Mouse (Mus musculus) liver, embryonic 16.5 days (tissue): ENCODE measurements around the gene Homer2. TPM values are rescaled to one million over a fixed set of nuclear protein-coding genes. Genes with fewer than 3 reads are reported as not detected.
A peak's percentile ranks its signal among the peaks of the same experiment; 100 is the strongest.

Experiments used
- ATAC-seq: fragments of 200-750 bp; cut with Nextera tagmentation; 2 replicates; pipeline ENCODE4 v1.8.0; 2017; ENCODE audit warnings: low read depth, mild to moderate bottlenecking, moderate number of reproducible peaks, moderate library complexity
- H3K27ac ChIP-seq: fragments of 300-500 bp; sonication (generic); 2 replicates; pipeline ENCODE4 v1.5.1; 2014; ENCODE audit warnings: mild to moderate bottlenecking, low read length
- H3K27me3 ChIP-seq: fragments of 300-500 bp; sonication (generic); 2 replicates; pipeline ENCODE4 v1.6.1; 2014; ENCODE audit warnings: low read depth, low read length, mixed read lengths; ENCODE audit not compliant: control insufficient read depth, insufficient read depth
- H3K36me3 ChIP-seq: fragments of 300-500 bp; sonication (generic); 2 replicates; pipeline ENCODE4 v1.6.1; 2014; ENCODE audit warnings: mild to moderate bottlenecking; ENCODE audit not compliant: control insufficient read depth, insufficient read depth
- H3K4me1 ChIP-seq: fragments of 300-500 bp; sonication (generic); 2 replicates; pipeline ENCODE4 v1.6.1; 2014; ENCODE audit warnings: low read depth, low read length, mixed read lengths; ENCODE audit not compliant: control insufficient read depth
- H3K4me2 ChIP-seq: fragments of 300-500 bp; sonication (generic); 2 replicates; pipeline ENCODE4 v1.6.1; 2014; ENCODE audit warnings: low read depth, low read length, mixed read lengths
- H3K4me3 ChIP-seq: fragments of 300-500 bp; sonication (generic); 2 replicates; pipeline ENCODE4 v1.5.1; 2014; ENCODE audit warnings: low read depth, mild to moderate bottlenecking, low read length
- H3K9ac ChIP-seq: fragments of 300-500 bp; sonication (generic); 2 replicates; pipeline ENCODE4 v1.6.1; 2014; ENCODE audit warnings: low read depth, low read length
- H3K9me3 ChIP-seq: fragments of 300-500 bp; sonication (generic); replicated peaks from 2 replicates; pipeline ENCODE4 v1.6.1; 2016; ENCODE audit warnings: low read length; ENCODE audit not compliant: control insufficient read depth
- WGBS: fragments of 180-500 bp; shearing (Covaris S2); extraction: QIAGEN DNeasy Blood & Tissue Kit; methylation state at CpG from one replicate; pipeline ENCODE4 v1.1.7; 2014; ENCODE audit not compliant: insufficient replicate concordance; 5-methylcytosine and 5-hydroxymethylcytosine counted together
- polyA plus RNA-seq: library from polyadenylated mRNA; unstranded; fragments of >200 nt; fragmentation: Nextera tagmentation; extraction: Ambion mirVana; gene quantifications from 2 replicates; pipeline ENCODE4 v1.2.1, GENCODE M21; 2015

Gene Homer2
- polyA plus RNA-seq, 1 experiment from 2014 or later = 3.3 TPM

GRCm38 (mm10) chr7:81708165-81708564 lies 838 bp upstream of the Homer2 start:
- Histone ChIP-seq H3K27me3 (peaks cover 58% of the 10 kb centered on the region), H3K4me2 (no peak overlapping the region)
- no peak for ATAC-seq

DNA sequence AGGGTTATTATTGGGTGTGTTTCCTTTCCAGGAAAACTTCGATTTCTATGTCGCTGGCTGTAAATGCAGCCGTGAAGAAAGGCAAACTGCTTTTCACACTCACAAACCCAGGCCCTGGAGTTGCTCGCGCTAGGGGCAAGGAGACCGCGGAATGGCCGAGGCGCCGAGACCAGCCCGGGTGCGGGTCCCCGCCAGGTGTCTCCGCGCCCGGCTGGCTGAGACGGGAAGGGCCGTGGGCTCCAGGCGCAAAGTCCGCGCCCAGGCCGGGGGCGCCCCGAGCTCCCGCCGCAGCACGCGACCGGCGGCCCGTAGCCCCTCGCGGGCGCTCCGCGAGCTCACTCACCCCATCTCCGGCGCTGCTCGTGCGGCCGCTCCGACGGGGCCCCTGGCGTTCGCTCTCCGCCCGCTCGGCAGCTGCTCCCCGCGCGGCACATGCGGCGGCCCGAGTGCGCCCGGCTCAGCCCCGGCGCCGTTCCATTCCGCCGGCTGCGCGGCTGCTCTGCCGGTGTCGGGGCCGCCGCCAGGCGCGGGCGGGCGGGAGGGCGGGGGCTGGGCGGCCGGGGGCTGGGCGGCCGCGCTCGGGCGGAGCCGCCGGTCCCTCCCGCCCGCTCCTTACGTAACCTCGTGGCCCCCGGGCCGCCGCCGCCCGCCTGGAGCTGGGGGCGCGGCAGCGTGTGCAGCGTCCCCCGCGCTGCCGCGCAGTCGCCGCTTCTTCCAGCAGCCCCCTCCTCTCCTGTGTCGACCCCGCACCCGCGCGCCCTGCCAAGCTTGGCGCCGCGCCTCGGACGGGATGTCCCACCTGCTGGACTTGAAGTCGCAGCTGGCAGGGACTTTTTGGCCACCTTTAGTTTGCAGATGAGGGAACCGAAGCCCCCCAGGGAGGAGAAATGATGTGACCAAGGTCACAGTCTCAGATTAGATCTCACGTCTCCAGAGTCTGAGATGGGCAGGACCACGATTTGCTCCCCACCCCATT lies 623 bp downstream of the Homer2 start:
- H3K36me3 ChIP-seq = no peaks in the 10 kb centered on the region
- 1% methylated on average over 97 of the region's 114 CpGs for WGBS
- peak overlapping the region; percentile 54 for H3K9ac ChIP-seq
- H3K27ac ChIP-seq = no peak overlapping the region
- peaks cover 3% of the 10 kb centered on the region; the same call in 1 of the 2 replicates for H3K9me3 ChIP-seq
- H3K4me1 ChIP-seq = peaks cover 3% of the 10 kb centered on the region; the same call in 1 of the 2 replicates
- H3K4me2 ChIP-seq = peak overlapping the region; percentile 81
- peak; percentile 73 for ATAC-seq
- peaks cover 58% of the 10 kb centered on the region for H3K27me3 ChIP-seq
- H3K4me3 ChIP-seq = peak overlapping the region; percentile 63

More at GRCm38 (mm10) chr7:81708165-81708564, 838 bp upstream of the Homer2 start:
- Histone ChIP-seq H3K4me3 (no peak overlapping the region), H3K4me1 (peaks cover 3% of the 10 kb centered on the region; the same call in 1 of the 2 replicates), H3K9ac (no peak overlapping the region), H3K27ac (no peak overlapping the region), H3K36me3 (no peaks in the 10 kb centered on the region), H3K9me3 (peaks cover 3% of the 10 kb centered on the region; the same call in 1 of the 2 replicates)

DNA sequence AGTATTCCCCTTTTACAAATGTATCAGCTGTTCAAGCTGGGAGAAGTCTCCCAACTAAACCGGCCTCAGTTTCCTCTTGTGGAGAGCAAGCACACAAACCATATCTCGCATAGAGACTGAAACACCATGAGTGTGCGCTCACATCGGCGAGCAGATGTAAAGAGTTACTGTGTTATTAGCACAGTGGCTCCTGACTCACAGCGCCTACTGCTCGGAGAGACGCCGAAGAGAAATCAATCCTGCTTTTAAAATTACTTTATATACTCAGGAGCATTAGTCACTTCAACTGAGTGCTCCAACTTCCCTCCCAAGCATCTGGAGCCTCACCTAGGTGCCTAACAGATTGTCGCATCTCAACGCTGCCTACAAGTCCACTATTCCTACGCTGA lies 1.3 kb downstream of the Homer2 start:
- peak overlapping the region; percentile 81 for H3K4me2 ChIP-seq
- H3K36me3 ChIP-seq = no peaks in the 10 kb centered on the region
- ATAC-seq = no peak
- peaks cover 3% of the 10 kb centered on the region; the same call in 1 of the 2 replicates for H3K9me3 ChIP-seq
- H3K4me1 ChIP-seq = peaks cover 3% of the 10 kb centered on the region; the same call in 1 of the 2 replicates
- H3K27me3 ChIP-seq = peaks cover 58% of the 10 kb centered on the region
- H3K9ac ChIP-seq = peak overlapping the region; percentile 54
- 39% methylated on average over 12 of the region's 12 CpGs for WGBS
- H3K4me3 ChIP-seq = peak overlapping the region; percentile 63
- H3K27ac ChIP-seq = no peak overlapping the region

DNA sequence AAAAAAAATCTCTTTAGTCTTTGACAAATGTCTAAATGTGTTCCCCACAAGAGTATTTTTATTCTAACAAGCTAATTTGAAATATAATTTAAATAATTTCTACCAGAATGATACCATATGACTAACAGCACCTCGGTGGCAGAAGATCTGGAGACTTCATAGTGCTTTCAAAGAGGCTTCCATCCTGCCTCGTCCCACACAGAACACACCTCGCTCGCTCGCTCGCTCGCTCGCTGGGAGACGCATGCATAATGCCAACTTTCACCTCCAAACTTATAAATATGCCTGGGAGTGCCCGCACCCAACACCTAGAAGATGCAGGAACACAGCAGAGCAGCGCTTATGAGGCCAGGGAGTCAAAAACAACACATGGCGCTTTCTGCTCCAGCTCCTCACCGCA lies 9.0 kb downstream of the Homer2 start:
- Histone ChIP-seq H3K27me3 (no peaks in the 10 kb centered on the region; the same call in 1 of the 2 replicates), H3K9ac (no peak overlapping the region), H3K27ac (no peak overlapping the region), H3K36me3 (no peaks in the 10 kb centered on the region), H3K9me3 (no peaks in the 10 kb centered on the region), H3K4me3 (no peak overlapping the region), H3K4me1 (no peaks in the 10 kb centered on the region), H3K4me2 (no peak overlapping the region)
- 77% methylated on average over 13 of the region's 13 CpGs for WGBS
- no peak for ATAC-seq

DNA sequence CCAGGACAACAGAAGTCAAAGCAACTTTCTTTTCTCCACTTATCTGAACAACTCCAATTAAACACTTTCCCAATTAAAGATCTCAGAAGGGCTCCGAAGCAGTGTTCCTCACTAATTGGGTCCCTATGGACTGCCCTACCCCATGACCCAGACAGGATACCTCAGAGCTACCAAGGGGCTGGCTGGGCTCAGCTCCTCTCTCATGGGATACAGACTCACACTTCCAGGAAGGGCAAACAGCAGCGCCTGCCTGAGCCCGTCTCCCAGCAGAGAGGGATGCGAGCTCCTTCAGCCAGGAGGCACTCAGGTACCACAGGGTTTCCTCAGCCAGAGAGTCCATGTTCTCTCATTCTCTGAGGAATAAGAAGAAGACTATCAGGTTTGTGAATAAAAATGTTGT lies 9.4 kb downstream of the Homer2 start:
- Histone ChIP-seq H3K36me3 (no peaks in the 10 kb centered on the region), H3K27ac (no peak overlapping the region), H3K27me3 (no peaks in the 10 kb centered on the region), H3K4me2 (no peak overlapping the region), H3K9ac (no peak overlapping the region), H3K9me3 (no peaks in the 10 kb centered on the region), H3K4me3 (no peak overlapping the region), H3K4me1 (no peaks in the 10 kb centered on the region)
- ATAC-seq = no peak
- whole genome bisulfite sequencing = 71% methylated on average over 4 of the region's 4 CpGs

GRCm38 (mm10) chr7:81695763-81696533 lies 11.4 kb downstream of the Homer2 start:
- Histone ChIP-seq H3K4me3 (no peak overlapping the region), H3K36me3 (no peaks in the 10 kb centered on the region), H3K9me3 (no peaks in the 10 kb centered on the region), H3K4me1 (peaks cover 2% of the 10 kb centered on the region), H3K27me3 (no peaks in the 10 kb centered on the region), H3K4me2 (no peak overlapping the region), H3K9ac (no peak overlapping the region), H3K27ac (no peak overlapping the region)
- WGBS = 63% methylated on average over 16 of the region's 16 CpGs
- ATAC-seq = no peak

DNA sequence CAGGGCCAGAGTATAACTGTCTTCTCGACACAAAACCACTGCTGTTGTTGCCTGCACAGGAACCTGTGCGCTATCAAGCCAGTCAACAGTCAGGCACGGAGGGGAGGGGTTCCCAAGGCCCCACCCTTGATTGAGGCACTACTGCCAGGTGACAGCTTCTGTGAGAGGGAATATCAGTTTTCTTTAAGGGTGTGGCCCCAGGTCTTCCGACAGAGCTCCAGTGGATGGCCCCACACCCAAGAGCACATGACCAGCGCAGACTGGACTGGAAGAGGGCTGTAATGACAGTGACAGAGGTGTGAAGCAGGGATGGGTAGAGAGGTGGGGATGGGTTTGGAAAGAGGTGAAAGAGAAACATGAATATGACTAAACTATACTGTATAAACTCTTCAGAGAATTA lies 16.3 kb downstream of the Homer2 start:
- 17% methylated on average over 5 of the region's 5 CpGs for WGBS
- Histone ChIP-seq H3K9me3 (no peaks in the 10 kb centered on the region), H3K4me2 (no peak overlapping the region), H3K27ac (no peak overlapping the region), H3K36me3 (no peaks in the 10 kb centered on the region), H3K9ac (no peak overlapping the region), H3K4me3 (no peak overlapping the region), H3K27me3 (no peaks in the 10 kb centered on the region), H3K4me1 (peaks cover 7% of the 10 kb centered on the region)
- ATAC-seq = peak; percentile 42

- no peak for ATAC-seq
- H3K27me3 ChIP-seq = no peaks in the 10 kb centered on the region
- H3K36me3 ChIP-seq = no peaks in the 10 kb centered on the region
- H3K4me1 ChIP-seq = peaks cover 7% of the 10 kb centered on the region
- no peak overlapping the region for H3K4me2 ChIP-seq
- 66% methylated on average over 8 of the region's 8 CpGs for WGBS
- no peak overlapping the region for H3K4me3 ChIP-seq
- no peak overlapping the region for H3K27ac ChIP-seq
- H3K9me3 ChIP-seq = no peaks in the 10 kb centered on the region
- no peak overlapping the region for H3K9ac ChIP-seq
Observed at GRCm38 (mm10) chr7:81689116-81689681, 18.1 kb downstream of the Homer2 start.
